Mouse (Mus musculus) megakaryocyte progenitor cell, adult 5-6 weeks (primary cell): Measurements from ENCODE around the gene Mdm4. TPM values are rescaled to one million over a fixed set of nuclear protein-coding genes. Genes with fewer than 3 reads are reported as not detected.

ENCODE experiments used
- total RNA-seq, 2 experiments: library from RNA; stranded (forward) in 1 of 2; stranded (reverse) in 1 of 2; fragments of 157-497, 149-512 nt in 1 of 2; fragments of 200-1000 nt in 1 of 2; gene quantifications; 2 replicates each; pipeline versions ENCODE4 v1.2.3 to v1.2.4; 2015 to 2017

The Mdm4 gene
- total RNA-seq, 2 experiments from 2014 or later = 85.1 to 105 TPM

Other genes with a start within 250 kb of the Mdm4 start
- gene Lrrn2, start 150.3 kb downstream of the Mdm4 start, total RNA-seq (2015) = not detected in 2 replicates
- gene Lrrn2, start 150.3 kb downstream of the Mdm4 start, total RNA-seq (2017) = not detected in 2 replicates
- 1.8 and 2.6 TPM in 2 replicates for gene Pik3c2b, start 15.1 kb upstream of the Mdm4 start, total RNA-seq (2015)
- 1.5 and 1.7 TPM in 2 replicates for gene Pik3c2b, start 15.1 kb upstream of the Mdm4 start, total RNA-seq (2017)
- gene Ppp1r15b, start 100.6 kb upstream of the Mdm4 start, total RNA-seq (2015) = 54.1 and 60.2 TPM in 2 replicates
- 86.1 and 90.7 TPM in 2 replicates for gene Ppp1r15b, start 100.6 kb upstream of the Mdm4 start, total RNA-seq (2017)
- gene Plekha6, start 133.6 kb upstream of the Mdm4 start, total RNA-seq (2015) = 0.42 and 1.8 TPM in 2 replicates
- gene Plekha6, start 133.6 kb upstream of the Mdm4 start, total RNA-seq (2017) = 1.1 and 2.2 TPM in 2 replicates